Mouse (Mus musculus): ENCODE measurements around the gene Cct4. TPM values are rescaled to one million over a fixed set of nuclear protein-coding genes. Genes with fewer than 3 reads are reported as not detected.

The Cct4 gene
- polyA plus RNA-seq, 1 experiment = 96.2 TPM

GRCm38 (mm10) chr11:23029399-23029798, 39.1 kb downstream of the Cct4 start:
- no peak for DNase-seq (ENCODE audit: low spot score)

GRCm38 (mm10) chr11:23047252-23047651, 56.9 kb downstream of the Cct4 start:
- no peak for DNase-seq (ENCODE audit: low spot score)

GRCm38 (mm10) chr11:23047663-23048582, 57.6 kb downstream of the Cct4 start:
- no peak for DNase-seq (ENCODE audit: low spot score)

GRCm38 (mm10) chr11:23049642-23050041, 59.3 kb downstream of the Cct4 start:
- no peak for DNase-seq (ENCODE audit: low spot score)

GRCm38 (mm10) chr11:23052353-23052752, 62.0 kb downstream of the Cct4 start:
- DNase-seq (ENCODE audit: low spot score) = no peak

Other genes with a start within 250 kb of the Cct4 start
- 22.6 and 25.7 TPM in 2 replicates for gene B3gnt2, start 129.6 kb upstream of the Cct4 start, polyA plus RNA-seq (2012; rRNA removed)
- 20.5 and 27.6 TPM in 2 replicates for gene Zrsr1, start 18.5 kb upstream of the Cct4 start, polyA plus RNA-seq (2012; rRNA removed)
- 7.6 and 7.9 TPM in 2 replicates for gene Gm28048, start 8.4 kb upstream of the Cct4 start, polyA plus RNA-seq (2012; rRNA removed)
- gene Commd1, start 8.1 kb upstream of the Cct4 start, polyA plus RNA-seq (2012; rRNA removed) = 68.5 and 79.7 TPM in 2 replicates
- 14.9 and 17.4 TPM in 2 replicates for gene Fam161a, start 17.0 kb downstream of the Cct4 start, polyA plus RNA-seq (2012; rRNA removed)

Data from urinary bladder, adult 2 months (tissue).